Mouse (Mus musculus) heart, embryonic 16.5 days (tissue): ENCODE measurements at regions not wholly inside any gene's neighbourhood (a gene's known extent, or its start where the extent isn't known, plus 50 kb on each side); places are given as distances from the start of the nearest gene placed in this dataset.

ENCODE experiments used
- ATAC-seq: fragments of 200-750 bp; cut with Nextera tagmentation; replicated peaks from 2 replicates; pipeline ENCODE4 v1.8.0; 2017; ENCODE audit warnings: moderate number of reproducible peaks; ENCODE audit not compliant: insufficient read depth, low FRiP score; ENCODE audit errors: extremely low read depth
- H3K27ac ChIP-seq: fragments of 300-500 bp; sonication (generic); 2 replicates; pipeline ENCODE4 v1.5.1; 2014; ENCODE audit warnings: mild to moderate bottlenecking, low read length, control low read depth, moderate library complexity
- H3K27me3 ChIP-seq: fragments of 300-500 bp; sonication (generic); 2 replicates; pipeline ENCODE4 v1.6.1; 2014; ENCODE audit warnings: low read length, mixed read lengths; ENCODE audit not compliant: control insufficient read depth, insufficient read depth
- H3K36me3 ChIP-seq: fragments of 300-500 bp; sonication (generic); 2 replicates; pipeline ENCODE4 v1.6.1; 2014; ENCODE audit not compliant: control insufficient read depth, insufficient read depth
- H3K4me1 ChIP-seq: fragments of 300-500 bp; sonication (generic); 2 replicates; pipeline ENCODE4 v1.6.1; 2014; ENCODE audit warnings: low read length, mixed read lengths; ENCODE audit not compliant: control insufficient read depth, insufficient read depth
- H3K4me2 ChIP-seq: fragments of 300-500 bp; sonication (generic); 2 replicates; pipeline ENCODE4 v1.6.1; 2014; ENCODE audit warnings: low read depth, mild to moderate bottlenecking, control low read depth, low read length
- H3K4me3 ChIP-seq: fragments of 300-500 bp; sonication (generic); 2 replicates; pipeline ENCODE4 v1.5.1; 2014; ENCODE audit warnings: mild to moderate bottlenecking, control low read depth, low read length
- H3K9ac ChIP-seq: fragments of 300-500 bp; sonication (generic); 2 replicates; pipeline ENCODE4 v1.6.1; 2014; ENCODE audit warnings: low read length, control low read depth
- H3K9me3 ChIP-seq: fragments of 300-500 bp; sonication (generic); replicated peaks from 2 replicates; pipeline ENCODE4 v1.6.1; 2016; ENCODE audit warnings: low read length; ENCODE audit not compliant: control insufficient read depth
- WGBS: fragments of 180-500 bp; shearing (Covaris S2); extraction: QIAGEN DNeasy Blood & Tissue Kit; methylation state at CpG from one replicate; pipeline ENCODE4 v1.1.7; 2014; 5-methylcytosine and 5-hydroxymethylcytosine counted together

GRCm38 (mm10) chr1:64305427-64306213, 183.5 kb upstream of the Klf7 start:
- Histone ChIP-seq H3K27me3 (no peaks in the 10 kb centered on the region), H3K9me3 (no peaks in the 10 kb centered on the region), H3K4me2 (peak overlapping the region; percentile 44), H3K4me3 (no peak overlapping the region), H3K9ac (peak overlapping the region; percentile 59), H3K36me3 (no peaks in the 10 kb centered on the region), H3K4me1 (peaks cover 27% of the 10 kb centered on the region), H3K27ac (peak overlapping the region; percentile 91)
- ATAC-seq: peak; percentile 82
- 27% methylated on average over 13 of the region's 13 CpGs for WGBS

GRCm38 (mm10) chr1:64302833-64303358, 180.8 kb upstream of the Klf7 start:
- 10% methylated on average over 8 of the region's 10 CpGs for WGBS
- Histone ChIP-seq H3K27me3 (no peaks in the 10 kb centered on the region), H3K4me2 (peak overlapping the region; percentile 59), H3K9ac (peak overlapping the region; percentile 32; the same call in 1 of the 2 replicates), H3K27ac (peak overlapping the region; percentile 78), H3K9me3 (no peaks in the 10 kb centered on the region), H3K36me3 (no peaks in the 10 kb centered on the region), H3K4me1 (peaks cover 21% of the 10 kb centered on the region), H3K4me3 (peak overlapping the region; percentile 43)
- peak; percentile 17; the same call in 1 of the 2 replicates for ATAC-seq

GRCm38 (mm10) chr1:64301530-64302061, 179.5 kb upstream of the Klf7 start:
- Histone ChIP-seq H3K9ac (no peak overlapping the region), H3K4me2 (no peak overlapping the region), H3K4me3 (no peak overlapping the region), H3K36me3 (no peaks in the 10 kb centered on the region), H3K27ac (peak overlapping the region; percentile 58), H3K9me3 (no peaks in the 10 kb centered on the region), H3K27me3 (no peaks in the 10 kb centered on the region), H3K4me1 (peaks cover 23% of the 10 kb centered on the region)
- WGBS: 49% methylated on average over 6 of the region's 6 CpGs
- no peak; the same call in 1 of the 2 replicates for ATAC-seq

- no peak overlapping the region for H3K9ac ChIP-seq
- H3K27me3 ChIP-seq: no peaks in the 10 kb centered on the region
- H3K27ac ChIP-seq: peak overlapping the region; percentile 58
- no peaks in the 10 kb centered on the region for H3K36me3 ChIP-seq
- H3K4me1 ChIP-seq: peaks cover 21% of the 10 kb centered on the region
- H3K9me3 ChIP-seq: no peaks in the 10 kb centered on the region
- WGBS: 72% methylated on average over 8 of the region's 8 CpGs
- H3K4me2 ChIP-seq: no peak overlapping the region
- no peak overlapping the region for H3K4me3 ChIP-seq
- no peak for ATAC-seq
Measured at GRCm38 (mm10) chr1:64300951-64301529, 179.0 kb upstream of the Klf7 start.

- H3K4me3 ChIP-seq: no peak overlapping the region
- H3K27ac ChIP-seq: no peak overlapping the region
- H3K27me3 ChIP-seq: no peaks in the 10 kb centered on the region
- H3K36me3 ChIP-seq: no peaks in the 10 kb centered on the region
- no peak overlapping the region for H3K4me2 ChIP-seq
- peaks cover 9% of the 10 kb centered on the region for H3K4me1 ChIP-seq
- no peak overlapping the region for H3K9ac ChIP-seq
- no peak for ATAC-seq
- no peaks in the 10 kb centered on the region for H3K9me3 ChIP-seq
- WGBS: 64% methylated on average over 2 of the region's 2 CpGs
Measured at GRCm38 (mm10) chr1:64298950-64299349, 176.9 kb upstream of the Klf7 start.

GRCm38 (mm10) chr1:64298188-64298587, 176.1 kb upstream of the Klf7 start:
- WGBS: 87% methylated on average over 14 of the region's 14 CpGs
- Histone ChIP-seq H3K4me2 (no peak overlapping the region), H3K9me3 (no peaks in the 10 kb centered on the region), H3K36me3 (no peaks in the 10 kb centered on the region), H3K27me3 (no peaks in the 10 kb centered on the region), H3K4me1 (peaks cover 9% of the 10 kb centered on the region), H3K4me3 (no peak overlapping the region), H3K27ac (no peak overlapping the region), H3K9ac (no peak overlapping the region)
- ATAC-seq: no peak

- peaks cover 9% of the 10 kb centered on the region for H3K4me1 ChIP-seq
- H3K9me3 ChIP-seq: no peaks in the 10 kb centered on the region
- H3K9ac ChIP-seq: no peak overlapping the region
- no peaks in the 10 kb centered on the region for H3K27me3 ChIP-seq
- no peaks in the 10 kb centered on the region for H3K36me3 ChIP-seq
- H3K4me3 ChIP-seq: no peak overlapping the region
- ATAC-seq: no peak
- H3K4me2 ChIP-seq: no peak overlapping the region
- H3K27ac ChIP-seq: no peak overlapping the region
- WGBS: 81% methylated on average over 5 of the region's 5 CpGs
Measured at GRCm38 (mm10) chr1:64297343-64297742, 175.3 kb upstream of the Klf7 start.

- Histone ChIP-seq H3K36me3 (no peaks in the 10 kb centered on the region), H3K27ac (no peak overlapping the region), H3K4me1 (peaks cover 5% of the 10 kb centered on the region; the same call in 1 of the 2 replicates), H3K9ac (no peak overlapping the region), H3K27me3 (no peaks in the 10 kb centered on the region), H3K9me3 (no peaks in the 10 kb centered on the region), H3K4me2 (no peak overlapping the region; the same call in 1 of the 2 replicates), H3K4me3 (no peak overlapping the region)
- 39% methylated on average over 6 of the region's 6 CpGs for WGBS
- no peak for ATAC-seq
Measured at GRCm38 (mm10) chr1:64295512-64295945, 173.4 kb upstream of the Klf7 start.

- Histone ChIP-seq H3K9me3 (no peaks in the 10 kb centered on the region), H3K9ac (no peak overlapping the region), H3K4me3 (no peak overlapping the region), H3K36me3 (no peaks in the 10 kb centered on the region), H3K27me3 (no peaks in the 10 kb centered on the region), H3K4me1 (peaks cover 5% of the 10 kb centered on the region; the same call in 1 of the 2 replicates), H3K27ac (no peak overlapping the region), H3K4me2 (no peak overlapping the region)
- 75% methylated on average over 7 of the region's 7 CpGs for WGBS
- ATAC-seq: no peak
Measured at GRCm38 (mm10) chr1:64295051-64295450, 173.0 kb upstream of the Klf7 start.
